Mouse (Mus musculus) kidney, adult 2 months (tissue): Measurements from ENCODE around the gene Amigo1.

ENCODE experiments used
- CTCF ChIP-seq: fragments of 200-500 bp; conservative IDR thresholded peaks from 2 replicates; pipeline ENCODE4 v1.5.1; 2011; ENCODE audit warnings: low read depth, mild to moderate bottlenecking, control low read depth, low read length, moderate library complexity, mixed read lengths; ENCODE audit not compliant: insufficient read depth, insufficient read length
- POLR2A ChIP-seq: fragments of 200-500 bp; IDR thresholded peaks from one replicate; pipeline ENCODE4 v1.6.1; 2011; ENCODE audit warnings: low read depth, low read length, control low read depth

GRCm38 (mm10) chr3:108225711-108226557 is 39.8 kb downstream of the Amigo1 start:
- TF ChIP-seq POLR2A = no peak
- TF ChIP-seq CTCF = no peak
